Mouse (Mus musculus) CH12.LX (cell line): ENCODE measurements around the gene L3mbtl1.

ENCODE experiments used
- BHLHE40 ChIP-seq: IDR thresholded peaks from 2 replicates; pipeline ENCODE4 v1.6.1; 2011; ENCODE audit warnings: mild to moderate bottlenecking, low read depth, low read length, improper control_type of control experiment
- CHD2 ChIP-seq: IDR thresholded peaks from 2 replicates; pipeline ENCODE4 v1.6.1; 2011; ENCODE audit warnings: low read length, improper control_type of control experiment
- CTCF ChIP-seq, 2 experiments: IDR thresholded peaks in 1 of 2; conservative IDR thresholded peaks in 1 of 2; 2 replicates each; pipeline ENCODE4 v1.5.1; 2011 to 2012; ENCODE audit warnings: low read depth in 2 of 2, low read length in 2 of 2, improper control_type of control experiment in 1 of 2, inconsistent platforms in 1 of 2, mild to moderate bottlenecking in 1 of 2, moderate library complexity in 1 of 2
- JUN ChIP-seq: IDR thresholded peaks from 2 replicates; pipeline ENCODE4 v1.6.1; 2011; ENCODE audit warnings: low read depth, mild to moderate bottlenecking, low read length, improper control_type of control experiment, moderate library complexity; ENCODE audit not compliant: insufficient read depth
- POLR2A ChIP-seq: IDR thresholded peaks from 2 replicates; pipeline ENCODE4 v1.6.1; 2011; ENCODE audit warnings: low read depth, mild to moderate bottlenecking, improper control_type of control experiment, low read length
- POLR2AphosphoS2 ChIP-seq: IDR thresholded peaks from 2 replicates; pipeline ENCODE4 v1.6.1; 2011; ENCODE audit warnings: low read depth, low read length, improper control_type of control experiment
- RAD21 ChIP-seq: IDR thresholded peaks from 2 replicates; pipeline ENCODE4 v1.6.1; 2011; ENCODE audit warnings: low read depth, mild to moderate bottlenecking, low read length, improper control_type of control experiment, moderate library complexity
- TBP ChIP-seq: conservative IDR thresholded peaks from 2 replicates; pipeline ENCODE4 v1.6.1; 2011; ENCODE audit warnings: low read depth, low read length, improper control_type of control experiment
- UBTF ChIP-seq: IDR thresholded peaks from 2 replicates; pipeline ENCODE4 v1.6.1; 2012; ENCODE audit warnings: low read depth, mild to moderate bottlenecking, inconsistent platforms, low read length, improper control_type of control experiment, moderate library complexity
- USF1 ChIP-seq: IDR thresholded peaks from 2 replicates; pipeline ENCODE4 v1.6.1; 2014; ENCODE audit warnings: low read depth, mild to moderate bottlenecking, inconsistent platforms, low read length, improper control_type of control experiment
- ZNF384 ChIP-seq: IDR thresholded peaks from 2 replicates; pipeline ENCODE4 v1.6.1; 2012; ENCODE audit warnings: low read depth, low read length, improper control_type of control experiment, inconsistent platforms

GRCm38 (mm10) chr2:162988235-162988634 is 45.0 kb downstream of the L3mbtl1 start:
- no peak for TF ChIP-seq USF1
- no peak for TF ChIP-seq TBP
- TF ChIP-seq CTCF (conservative IDR thresholded peaks at IDR 0.05 in 1 of 2, IDR thresholded peaks at IDR 0.05 in 1 of 2; ENCODE audit: low read depth in 2 of 2, low read length in 2 of 2), result no peak
- no peak for TF ChIP-seq UBTF
- TF ChIP-seq RAD21, result no peak
- no peak for TF ChIP-seq CHD2
- no peak for TF ChIP-seq JUN
- no peak for TF ChIP-seq BHLHE40
- TF ChIP-seq POLR2A, result no peak
- TF ChIP-seq POLR2AphosphoS2, result no peak
- TF ChIP-seq ZNF384, result no peak
